Mouse (Mus musculus): ENCODE results near the gene Sfpq.

DNA sequence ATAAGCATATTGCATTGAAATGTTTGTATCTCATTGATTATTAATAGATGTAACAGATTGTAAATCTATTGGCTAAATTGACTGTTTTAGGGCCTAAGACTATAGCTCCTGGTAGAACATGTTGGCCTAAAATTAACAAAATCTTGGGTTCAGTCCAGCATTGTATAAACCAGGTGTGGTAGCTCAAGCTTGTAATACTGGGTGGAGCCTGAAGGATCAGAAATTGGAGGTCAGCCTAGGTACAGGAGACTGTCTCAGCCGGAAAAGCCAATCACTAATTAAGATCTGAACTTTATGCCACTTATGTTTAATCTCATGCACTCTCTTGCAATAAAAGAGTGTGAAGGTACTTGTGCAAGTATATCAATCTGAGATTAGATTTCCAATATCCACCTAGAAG is 64.6 kb downstream of the Sfpq start:
- TF ChIP-seq POLR2A (IDR thresholded peaks at IDR 0.05; ENCODE audit: borderline replicate concordance, extremely low read depth, low read depth, low read length): no peak
- TF ChIP-seq CTCF (IDR thresholded peaks at IDR 0.05; ENCODE audit: insufficient read depth, low read length): no peak

Measured in lung, adult 2 months (tissue).